Mouse (Mus musculus): ENCODE results near the gene Slc27a1.

- no peak for TF ChIP-seq EP300 (IDR thresholded peaks at IDR 0.05; ENCODE audit: low read depth)
- no peak for TF ChIP-seq CTCF (IDR thresholded peaks at IDR 0.05; ENCODE audit: low read depth)
Measured at GRCm38 (mm10) chr8:71526272-71526671, 42.4 kb upstream of the Slc27a1 start.

All from heart, postnatal 0 days (tissue).